Mouse (Mus musculus): ENCODE results near the gene Unc80.

Unc80 gene

GRCm38 (mm10) chr1:66704523-66704922 lies 236.4 kb downstream of the Unc80 start:
- in situ Hi-C loops (cut with MboI, MseI), result no loop called here

- in situ Hi-C loops (cut with MboI, MseI), result no loop called here
These were observed 244.7 kb downstream of the Unc80 start for GRCm38 (mm10) chr1:66712859-66713258.

- in situ Hi-C loops (cut with MboI, MseI), result no loop called here
These were observed 262.4 kb downstream of the Unc80 start for GRCm38 (mm10) chr1:66730581-66730980.
